Mouse (Mus musculus): ENCODE measurements at regions not wholly inside any gene's neighbourhood (a gene's known extent, or its start where the extent isn't known, plus 50 kb on each side); places are given as distances from the start of the nearest gene placed in this dataset.

DNA sequence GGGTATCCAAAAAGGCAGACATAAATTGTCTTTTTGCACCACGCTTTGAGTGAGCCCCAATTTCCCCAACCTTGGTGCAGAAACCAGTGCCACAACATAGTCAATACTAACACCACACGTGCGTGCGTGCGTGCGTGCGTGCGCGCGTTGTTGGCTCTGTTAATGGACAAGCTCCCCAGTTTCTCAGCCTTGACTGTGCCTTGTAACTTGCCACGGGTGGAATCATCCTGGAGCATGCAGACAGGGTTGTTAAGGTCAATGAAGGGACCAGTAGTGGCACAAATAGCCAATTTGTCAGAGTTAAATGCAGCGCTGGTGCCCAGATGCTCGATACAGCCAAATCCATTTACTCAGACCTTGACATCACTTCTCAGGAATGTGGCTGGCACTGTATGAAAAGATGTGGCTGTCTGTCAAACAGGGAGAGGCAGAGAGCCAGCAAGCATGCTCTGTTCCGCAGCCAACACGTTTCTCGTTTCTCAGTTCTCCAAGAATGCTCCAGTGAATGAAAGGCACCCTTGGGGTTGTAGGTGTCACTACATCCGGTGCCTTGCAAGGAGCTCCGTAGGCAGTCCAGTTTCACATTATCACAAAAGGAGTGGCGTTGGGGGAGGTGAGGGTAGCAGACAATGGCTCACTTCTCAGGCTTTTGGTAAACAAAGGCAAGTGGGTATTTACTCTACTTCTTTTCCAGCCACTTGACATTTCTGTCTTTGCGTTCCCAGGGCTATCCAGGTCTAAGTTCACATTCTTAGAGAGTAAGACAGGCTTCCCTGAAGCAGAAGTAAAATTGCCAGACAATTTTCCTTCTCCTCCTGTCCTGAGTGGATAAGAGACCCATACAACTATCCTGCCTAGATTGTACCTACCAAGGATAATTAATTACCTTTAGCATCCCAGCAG, 53.2 kb upstream of the Usp27x start:
- no peak overlapping the region for H3K9ac ChIP-seq
- no peak overlapping the region for H3K27ac ChIP-seq (replicated peaks)
- no peaks in the 10 kb centered on the region for H3K27me3 ChIP-seq
- H3K36me3 ChIP-seq = no peaks in the 10 kb centered on the region
- peaks cover 9% of the 10 kb centered on the region; the same call in 1 of the 2 replicates for H3K4me1 ChIP-seq
- H3K4me3 ChIP-seq (replicated peaks) = no peak overlapping the region
- WGBS = 43% methylated on average over 20 of the region's 20 CpGs
- H3K4me2 ChIP-seq (replicated peaks) = peak overlapping the region; percentile 17; the same call in 1 of the 2 replicates
- ATAC-seq (ENCODE audit: insufficient number of reproducible peaks, low FRiP score, low TSS enrichment, low read depth) = peak; percentile 70
- H3K9me3 ChIP-seq (replicated peaks) = no peaks in the 10 kb centered on the region
